Mouse (Mus musculus): ENCODE results near the gene Olfr324. TPM values are rescaled to one million over a fixed set of nuclear protein-coding genes. Genes with fewer than 3 reads are reported as not detected.
A peak's percentile ranks its signal among the peaks of the same experiment; 100 is the strongest.

Gene Olfr324
- total RNA-seq, 2 experiments from 2014 or later, result not detected

- no peak for DNase-seq (ENCODE audit: low spot score in 2 of 2)
Measured at GRCm38 (mm10) chr11:58630401-58630800, 35.5 kb downstream of the Olfr324 start, which contains the start of gene Olfr323. Gene Olfr323, minus strand, starts transcription at chr11:58630501.

GRCm38 (mm10) chr11:58634878-58635277, 40.0 kb downstream of the Olfr324 start:
- DNase-seq (ENCODE audit: low spot score in 2 of 2), result no peak

- peak; percentile 27 to 40 for DNase-seq (ENCODE audit: low spot score in 2 of 2)
Measured at GRCm38 (mm10) chr11:58636376-58636977, 41.6 kb downstream of the Olfr324 start.

GRCm38 (mm10) chr11:58638176-58638701, 43.3 kb downstream of the Olfr324 start:
- peak in 1 of 2 experiments; percentile 13 for DNase-seq (ENCODE audit: low spot score in 2 of 2)

GRCm38 (mm10) chr11:58640272-58640867, 45.5 kb downstream of the Olfr324 start, which contains the start of gene Trim58:
Gene Trim58, plus strand, starts transcription at chr11:58640465.
- no peak for DNase-seq (ENCODE audit: low spot score in 2 of 2)

- no peak for DNase-seq (ENCODE audit: low spot score in 2 of 2)
Measured at GRCm38 (mm10) chr11:58641057-58641456, 46.1 kb downstream of the Olfr324 start.

GRCm38 (mm10) chr11:58641638-58642358, 46.9 kb downstream of the Olfr324 start:
- DNase-seq (ENCODE audit: low spot score in 2 of 2), result no peak

- peak in 1 of 2 experiments; percentile 37 for DNase-seq (ENCODE audit: low spot score in 2 of 2)
Measured at GRCm38 (mm10) chr11:58643350-58643749, 48.4 kb downstream of the Olfr324 start.

Other genes with a start within 250 kb of the Olfr324 start
- gene Lypd8, start 216.1 kb upstream of the Olfr324 start, total RNA-seq (2021), result not detected
- gene 1810065E05Rik, start 174.0 kb upstream of the Olfr324 start, total RNA-seq (2021), result not detected
- not detected for gene Gm12253, start 162.6 kb upstream of the Olfr324 start, total RNA-seq (2021)
- not detected for gene Lypd9, start 142.2 kb upstream of the Olfr324 start, total RNA-seq (2021)
- gene Olfr30, start 132.8 kb upstream of the Olfr324 start, total RNA-seq (2021), result not detected
- not detected for gene Olfr332, start 102.6 kb upstream of the Olfr324 start, total RNA-seq (2021)
- not detected for gene Olfr331, start 92.5 kb upstream of the Olfr324 start, total RNA-seq (2021)
- under 1 TPM in 1 of 2 experiments, not detected in 1; 0.50 TPM for gene Olfr330, start 60.3 kb upstream of the Olfr324 start, total RNA-seq (2021)
- gene Olfr329-ps, start 48.7 kb upstream of the Olfr324 start, total RNA-seq (2021), result under 1 TPM in 1 of 2 experiments, not detected in 1; 0.63 TPM
- gene Olfr328, start 39.5 kb upstream of the Olfr324 start, total RNA-seq (2021), result under 1 TPM in 1 of 2 experiments, not detected in 1; 0.13 TPM
- not detected for gene Olfr224, start 24.6 kb upstream of the Olfr324 start, total RNA-seq (2021)
- not detected for gene Olfr325, start 17.4 kb upstream of the Olfr324 start, total RNA-seq (2021)
- not detected for gene 2210407C18Rik, start 21.0 kb downstream of the Olfr324 start, total RNA-seq (2021)
- gene Olfr323, start 35.4 kb downstream of the Olfr324 start, total RNA-seq (2021), result not detected
- gene Trim58, start 45.4 kb downstream of the Olfr324 start, total RNA-seq (2021), result not detected
- gene Olfr322, start 63.7 kb downstream of the Olfr324 start, total RNA-seq (2021), result not detected
- not detected for gene Olfr320, start 86.0 kb downstream of the Olfr324 start, total RNA-seq (2021)
- not detected for gene Olfr319, start 104.0 kb downstream of the Olfr324 start, total RNA-seq (2021)
- not detected for gene Olfr318, start 128.9 kb downstream of the Olfr324 start, total RNA-seq (2021)
- not detected for gene Olfr317, start 144.1 kb downstream of the Olfr324 start, total RNA-seq (2021)
- not detected for gene Olfr316, start 157.6 kb downstream of the Olfr324 start, total RNA-seq (2021)
- gene Olfr315, start 178.1 kb downstream of the Olfr324 start, total RNA-seq (2021), result not detected
- not detected for gene Olfr314, start 187.8 kb downstream of the Olfr324 start, total RNA-seq (2021)
- gene Fam183b, start 206.8 kb downstream of the Olfr324 start, total RNA-seq (2021), result 1 to 10 TPM; 2.6 to 3.1 TPM
- gene Olfr313, start 219.9 kb downstream of the Olfr324 start, total RNA-seq (2021), result not detected
- gene Olfr312, start 234.1 kb downstream of the Olfr324 start, total RNA-seq (2021), result not detected
- gene Olfr311, start 244.1 kb downstream of the Olfr324 start, total RNA-seq (2021), result not detected